Mouse (Mus musculus) neutrophil, adult 83 days (primary cell): Measurements from ENCODE around the gene Togaram1. TPM values are rescaled to one million over a fixed set of nuclear protein-coding genes. Genes with fewer than 3 reads are reported as not detected.

ENCODE experiments used
- total RNA-seq, 2 experiments: library from RNA; stranded (reverse); gene quantifications; one replicate each; pipeline ENCODE4 v1.2.4; 2023

Togaram1 gene
- total RNA-seq = 10 to 100 TPM; 20.1 to 21.1 TPM

GRCm38 (mm10) chr12:64965124-64966026 lies at the start of gene Togaram1, which contains the start of gene Klhl28:
Gene Togaram1 (plus strand): TSS chr12:64965804.
Gene Klhl28 (minus strand): TSS chr12:64965534.

GRCm38 (mm10) chr12:64917578-64918471 lies 47.8 kb upstream of the Togaram1 start, which contains the start of gene Gm527:
Gene Gm527 (plus strand): TSS chr12:64917906.

GRCm38 (mm10) chr12:65036190-65036870 lies 70.7 kb downstream of the Togaram1 start, which contains the start of gene Prpf39:
Gene Prpf39 (plus strand): TSS chr12:65036333.

Other genes with a start within 250 kb of the Togaram1 start
- gene Gm527, start 47.9 kb upstream of the Togaram1 start, total RNA-seq = 1 to 10 TPM; 1.4 to 3.1 TPM
- 10 to 100 TPM; 15.5 to 18.3 TPM for gene Klhl28, start 270 bp upstream of the Togaram1 start, total RNA-seq
- gene Prpf39, start 70.5 kb downstream of the Togaram1 start, total RNA-seq = 10 to 100 TPM; 41.1 to 47.8 TPM
- gene Fkbp3, start 108.2 kb downstream of the Togaram1 start, total RNA-seq = 10 to 100 TPM; 21.0 to 22.0 TPM
- gene Fancm, start 109.8 kb downstream of the Togaram1 start, total RNA-seq = 10 to 100 TPM in 1 of 2 experiments, 1 to 10 TPM in 1; 8.5 to 10.6 TPM
- 10 to 100 TPM; 21.0 to 23.0 TPM for gene Mis18bp1, start 206.8 kb downstream of the Togaram1 start, total RNA-seq